Mouse (Mus musculus): Measurements from ENCODE around the gene Atp5mpl. TPM values are rescaled to one million over a fixed set of nuclear protein-coding genes. Genes with fewer than 3 reads are reported as not detected.

Gene Atp5mpl
- polyA plus RNA-seq (2015; fragmentation: Nextera tagmentation; extraction: Ambion mirVana), result 814 and 865 TPM in 2 replicates

DNA sequence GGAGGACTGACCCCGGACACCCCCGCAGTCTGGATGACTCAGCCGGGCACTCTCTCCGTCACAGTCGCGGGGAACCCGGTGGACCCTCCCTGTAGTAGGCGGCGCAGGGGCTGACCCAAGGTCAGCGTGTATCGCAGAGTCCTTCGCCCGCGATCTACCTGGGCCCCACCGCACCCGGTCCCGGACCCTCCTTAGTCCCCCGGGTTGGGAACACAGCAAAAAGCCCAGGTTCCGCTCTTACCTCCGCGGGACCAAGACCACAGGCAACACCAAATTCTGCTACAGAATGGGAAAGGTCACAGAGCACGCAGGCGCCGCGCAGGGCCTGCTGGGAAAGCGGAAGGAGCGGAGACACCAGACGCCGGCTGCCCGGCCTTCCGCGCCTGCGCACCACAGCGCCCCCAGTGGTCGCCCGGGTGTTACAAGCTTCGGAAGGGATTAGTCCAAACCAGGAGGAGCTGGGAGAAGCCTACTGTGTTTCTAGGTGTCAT is at the start of gene Atp5mpl:
Gene Atp5mpl (minus strand): TSS at position 295 of the 491 bp plus-strand sequence.
- Histone ChIP-seq H3K9me3 (ENCODE audit: control insufficient read depth, low read length) (no peaks in the 10 kb centered on the region), H3K4me2 (replicated peaks; ENCODE audit: low read depth) (peak within 1 kb of the TSS; percentile 82), H3K4me3 (ENCODE audit: low read depth, low read length) (peak within 1 kb of the TSS; percentile 90), H3K9ac (ENCODE audit: low read length) (peak within 1 kb of the TSS; percentile 92), H3K27me3 (ENCODE audit: control insufficient read depth, insufficient read depth, low read length) (no peaks in the 10 kb centered on the region), H3K36me3 (ENCODE audit: control insufficient read depth, insufficient read depth, low read length) (peaks cover 2% of the 10 kb centered on the region; the same call in 1 of the 2 replicates), H3K4me1 (replicated peaks; ENCODE audit: control insufficient read depth, insufficient read depth) (peaks cover 3% of the 10 kb centered on the region; the same call in 1 of the 2 replicates), H3K27ac (replicated peaks) (peak within 1 kb of the TSS; percentile 71)
- under 1% methylated on average over 37 of the region's 37 CpGs for WGBS
- ATAC-seq (ENCODE audit: low FRiP score, low TSS enrichment) (peak; percentile 92), DNase-seq (ENCODE audit: low spot score) (peak; percentile 98)
- peak; percentile 98 for TF ChIP-seq CTCF (IDR thresholded peaks at IDR 0.05; ENCODE audit: low read depth)
- TF ChIP-seq EP300 (optimal IDR thresholded peaks at IDR 0.05), result no peak

DNA sequence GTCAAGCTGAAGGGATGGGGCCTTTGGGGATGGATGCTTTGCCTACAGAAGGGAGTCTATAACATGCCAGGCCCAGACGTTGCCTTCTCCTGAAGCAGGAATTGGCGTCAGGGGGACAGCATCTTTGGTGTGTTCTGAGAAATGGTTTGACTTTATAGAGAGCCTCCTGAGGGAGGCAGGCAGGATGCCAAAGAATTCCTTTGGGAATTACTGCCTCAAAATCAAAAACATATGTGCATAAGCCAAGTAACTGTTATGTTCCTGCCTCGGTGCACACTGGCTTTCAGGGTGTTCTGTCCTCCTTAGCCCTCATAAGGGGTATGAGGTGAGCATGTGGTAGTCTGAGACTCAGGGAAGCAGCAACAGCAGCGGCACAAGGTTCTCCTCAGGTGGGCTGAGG is 49.6 kb upstream of the Atp5mpl start:
- Histone ChIP-seq H3K9ac (ENCODE audit: low read length) (no peak overlapping the region), H3K4me1 (replicated peaks; ENCODE audit: control insufficient read depth, insufficient read depth) (no peaks in the 10 kb centered on the region), H3K27me3 (ENCODE audit: control insufficient read depth, insufficient read depth, low read length) (no peaks in the 10 kb centered on the region), H3K4me2 (replicated peaks; ENCODE audit: low read depth) (no peak overlapping the region), H3K36me3 (ENCODE audit: control insufficient read depth, insufficient read depth, low read length) (no peaks in the 10 kb centered on the region), H3K4me3 (ENCODE audit: low read depth, low read length) (no peak overlapping the region), H3K9me3 (ENCODE audit: control insufficient read depth, low read length) (no peaks in the 10 kb centered on the region), H3K27ac (replicated peaks) (no peak overlapping the region)
- TF ChIP-seq EP300 (optimal IDR thresholded peaks at IDR 0.05) (no peak), CTCF (IDR thresholded peaks at IDR 0.05; ENCODE audit: low read depth) (no peak)
- 71% methylated on average over 4 of the region's 4 CpGs for WGBS
- ATAC-seq (ENCODE audit: low FRiP score, low TSS enrichment) (no peak), DNase-seq (ENCODE audit: low spot score) (no peak)

DNA sequence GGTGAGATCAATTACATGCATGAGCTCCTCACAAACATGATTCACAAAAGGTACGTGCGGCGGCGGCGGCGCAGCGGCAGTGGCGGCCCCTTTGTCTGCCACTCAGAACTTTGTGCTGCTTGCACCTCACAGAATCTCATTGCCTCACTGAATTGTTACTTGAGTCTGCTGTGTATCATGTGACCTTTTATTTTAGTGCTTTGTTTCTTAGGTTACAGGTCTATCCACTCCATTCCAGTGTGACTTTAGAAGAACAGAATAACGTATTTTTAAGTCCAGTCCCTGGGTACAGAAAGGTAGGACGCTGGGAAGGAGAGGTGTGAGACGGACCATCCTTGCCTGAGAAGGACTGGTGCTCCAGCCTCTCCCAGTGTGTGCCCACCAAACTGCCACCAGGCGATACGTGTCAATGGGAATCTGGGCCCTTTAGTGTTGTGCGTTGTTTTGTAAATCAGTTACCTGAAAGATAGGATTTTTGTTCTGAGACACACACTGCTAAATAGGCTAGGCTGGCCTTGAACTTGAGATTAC is 46.6 kb upstream of the Atp5mpl start:
- no peak overlapping the region for H3K4me3 ChIP-seq (ENCODE audit: low read depth, low read length)
- ATAC-seq (ENCODE audit: low FRiP score, low TSS enrichment), result no peak
- no peaks in the 10 kb centered on the region for H3K9me3 ChIP-seq (ENCODE audit: control insufficient read depth, low read length)
- 35% methylated on average over 14 of the region's 14 CpGs for WGBS
- H3K9ac ChIP-seq (ENCODE audit: low read length), result no peak overlapping the region
- TF ChIP-seq EP300 (optimal IDR thresholded peaks at IDR 0.05), result no peak
- no peak for TF ChIP-seq CTCF (IDR thresholded peaks at IDR 0.05; ENCODE audit: low read depth)
- DNase-seq (ENCODE audit: low spot score), result no peak
- no peak overlapping the region for H3K27ac ChIP-seq (replicated peaks)
- no peaks in the 10 kb centered on the region for H3K27me3 ChIP-seq (ENCODE audit: control insufficient read depth, insufficient read depth, low read length)
- no peaks in the 10 kb centered on the region for H3K4me1 ChIP-seq (replicated peaks; ENCODE audit: control insufficient read depth, insufficient read depth)
- no peaks in the 10 kb centered on the region for H3K36me3 ChIP-seq (ENCODE audit: control insufficient read depth, insufficient read depth, low read length)
- H3K4me2 ChIP-seq (replicated peaks; ENCODE audit: low read depth), result no peak overlapping the region

DNA sequence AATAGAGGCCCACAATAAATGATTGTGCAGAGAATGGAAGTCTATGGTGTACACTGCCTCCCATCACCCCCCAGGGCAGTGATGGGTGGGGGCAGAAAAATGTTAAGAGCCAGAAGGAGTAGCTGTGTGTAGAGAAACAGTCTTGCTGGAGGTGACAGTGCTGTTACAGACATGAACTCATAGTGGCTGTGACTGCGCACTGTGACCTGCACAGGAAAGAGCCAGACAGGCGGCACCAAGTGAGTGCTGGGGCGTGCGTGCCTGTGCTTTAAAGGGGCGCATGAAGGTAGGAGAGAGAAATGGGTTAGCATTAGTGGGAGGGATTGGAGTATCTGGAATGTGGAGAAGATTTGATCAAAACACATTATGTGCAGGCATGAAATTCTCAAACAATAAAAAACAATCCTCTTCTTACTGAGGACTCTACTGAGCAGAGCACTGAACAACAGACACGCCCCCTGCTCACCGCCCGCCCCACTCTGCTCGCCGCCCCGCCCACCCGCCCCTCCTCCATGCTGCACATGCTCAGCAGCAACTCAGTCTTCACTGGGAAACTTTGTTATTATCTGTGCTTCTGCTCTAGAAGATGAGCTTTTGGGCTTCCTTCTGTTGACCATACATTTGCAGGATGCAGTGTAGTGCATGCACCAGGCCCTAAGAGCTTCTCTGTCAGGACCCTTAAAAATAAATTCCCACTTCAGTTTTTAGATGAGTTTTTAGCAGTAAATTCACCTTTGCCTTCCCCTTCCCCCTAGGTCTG is 45.9 kb upstream of the Atp5mpl start:
- Histone ChIP-seq H3K4me1 (replicated peaks; ENCODE audit: control insufficient read depth, insufficient read depth) (no peaks in the 10 kb centered on the region), H3K27me3 (ENCODE audit: control insufficient read depth, insufficient read depth, low read length) (no peaks in the 10 kb centered on the region), H3K9ac (ENCODE audit: low read length) (no peak overlapping the region), H3K9me3 (ENCODE audit: control insufficient read depth, low read length) (no peaks in the 10 kb centered on the region), H3K36me3 (ENCODE audit: control insufficient read depth, insufficient read depth, low read length) (no peaks in the 10 kb centered on the region), H3K4me3 (ENCODE audit: low read depth, low read length) (no peak overlapping the region), H3K4me2 (replicated peaks; ENCODE audit: low read depth) (no peak overlapping the region), H3K27ac (replicated peaks) (no peak overlapping the region)
- WGBS, result 37% methylated on average over 12 of the region's 12 CpGs
- no peak for TF ChIP-seq CTCF (IDR thresholded peaks at IDR 0.05; ENCODE audit: low read depth)
- TF ChIP-seq EP300 (optimal IDR thresholded peaks at IDR 0.05), result no peak
- peak; percentile 28 for DNase-seq (ENCODE audit: low spot score)
- peak; percentile 35; the same call in 1 of the 2 replicates for ATAC-seq (ENCODE audit: low FRiP score, low TSS enrichment)

DNA sequence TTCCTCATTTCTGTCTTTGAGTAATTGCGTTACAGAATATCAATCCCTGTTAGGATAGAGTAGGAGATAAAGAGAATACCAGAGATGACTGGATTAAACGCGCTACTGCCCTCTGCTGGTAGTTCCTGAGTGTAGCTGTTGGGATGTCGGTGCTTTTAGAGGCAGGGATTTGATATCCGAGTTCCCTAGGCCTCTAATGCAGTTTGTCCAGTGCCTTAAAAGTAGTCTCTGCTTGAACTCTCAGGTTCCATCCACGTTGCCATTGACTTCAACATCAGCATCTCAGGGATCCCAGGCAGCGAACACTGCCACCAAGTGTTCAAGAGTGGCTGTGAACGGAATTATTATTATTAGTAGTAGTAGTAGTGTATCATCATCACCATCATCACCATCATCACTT is 34.4 kb upstream of the Atp5mpl start:
- Histone ChIP-seq H3K9ac (ENCODE audit: low read length) (no peak overlapping the region), H3K4me3 (ENCODE audit: low read depth, low read length) (no peak overlapping the region), H3K4me2 (replicated peaks; ENCODE audit: low read depth) (no peak overlapping the region), H3K9me3 (ENCODE audit: control insufficient read depth, low read length) (no peaks in the 10 kb centered on the region), H3K27ac (replicated peaks) (no peak overlapping the region), H3K36me3 (ENCODE audit: control insufficient read depth, insufficient read depth, low read length) (no peaks in the 10 kb centered on the region), H3K4me1 (replicated peaks; ENCODE audit: control insufficient read depth, insufficient read depth) (no peaks in the 10 kb centered on the region), H3K27me3 (ENCODE audit: control insufficient read depth, insufficient read depth, low read length) (no peaks in the 10 kb centered on the region)
- 0 out of 2 replicates have a peak, but pooled peaks have one; percentile 45 for ATAC-seq (ENCODE audit: low FRiP score, low TSS enrichment)
- peak; percentile 70 for DNase-seq (ENCODE audit: low spot score)
- TF ChIP-seq CTCF (IDR thresholded peaks at IDR 0.05; ENCODE audit: low read depth) (peak; percentile 82), EP300 (optimal IDR thresholded peaks at IDR 0.05) (no peak)
- WGBS, result 18% methylated on average over 8 of the region's 8 CpGs

DNA sequence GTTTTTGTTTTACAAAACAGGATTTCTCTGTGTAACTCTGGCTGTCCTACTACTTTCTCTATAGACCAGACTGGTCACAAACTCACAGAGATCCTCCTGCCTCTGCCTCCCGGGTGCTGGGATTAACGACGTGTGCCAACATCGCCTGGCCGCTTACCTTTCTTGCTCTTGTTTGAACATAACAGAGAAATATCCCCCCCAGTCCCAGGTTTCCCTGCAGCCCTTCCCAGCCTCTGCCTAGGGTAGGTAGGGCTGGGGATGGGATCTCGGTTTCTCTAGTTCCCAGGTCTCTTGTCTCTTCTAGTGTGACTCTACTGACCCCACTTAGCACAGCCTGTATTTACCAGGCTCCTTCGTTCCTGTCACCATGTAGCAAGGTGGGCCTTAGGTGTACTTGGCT is 33.0 kb upstream of the Atp5mpl start:
- Histone ChIP-seq H3K4me3 (ENCODE audit: low read depth, low read length) (no peak overlapping the region), H3K4me2 (replicated peaks; ENCODE audit: low read depth) (no peak overlapping the region), H3K27me3 (ENCODE audit: control insufficient read depth, insufficient read depth, low read length) (no peaks in the 10 kb centered on the region), H3K36me3 (ENCODE audit: control insufficient read depth, insufficient read depth, low read length) (no peaks in the 10 kb centered on the region), H3K4me1 (replicated peaks; ENCODE audit: control insufficient read depth, insufficient read depth) (no peaks in the 10 kb centered on the region), H3K9ac (ENCODE audit: low read length) (no peak overlapping the region), H3K9me3 (ENCODE audit: control insufficient read depth, low read length) (no peaks in the 10 kb centered on the region), H3K27ac (replicated peaks) (no peak overlapping the region)
- no peak for DNase-seq (ENCODE audit: low spot score)
- no peak for ATAC-seq (ENCODE audit: low FRiP score, low TSS enrichment)
- TF ChIP-seq CTCF (IDR thresholded peaks at IDR 0.05; ENCODE audit: low read depth), result no peak
- no peak for TF ChIP-seq EP300 (optimal IDR thresholded peaks at IDR 0.05)
- WGBS, result 92% methylated on average over 7 of the region's 7 CpGs
